Mouse (Mus musculus): ENCODE results near the gene Olfr918. TPM values are rescaled to one million over a fixed set of nuclear protein-coding genes. Genes with fewer than 3 reads are reported as not detected.

The Olfr918 gene
- not detected in 2 replicates for polyA plus RNA-seq (2014; fragmentation: Nextera tagmentation; extraction: Ambion mirVana)

GRCm38 (mm10) chr9:38674501-38674900, at the start of gene Olfr918:
Olfr918 (minus strand) TSS chr9:38674601.
- Histone ChIP-seq H3K9ac (ENCODE audit: low read length) (no peak within 1 kb of the TSS), H3K27ac (ENCODE audit: low read depth) (no peak within 1 kb of the TSS), H3K4me2 (ENCODE audit: low read length) (no peak within 1 kb of the TSS), H3K4me3 (ENCODE audit: low read depth, low read length) (no peak within 1 kb of the TSS), H3K9me3 (ENCODE audit: control insufficient read depth, low read length) (no peaks in the 10 kb centered on the region), H3K27me3 (replicated peaks; ENCODE audit: control insufficient read depth, insufficient read depth, low read length) (no peaks in the 10 kb centered on the region), H3K36me3 (ENCODE audit: control insufficient read depth, insufficient read depth, low read length) (no peaks in the 10 kb centered on the region), H3K4me1 (replicated peaks; ENCODE audit: control insufficient read depth, insufficient read depth, low read length) (no peaks in the 10 kb centered on the region)
- 81% methylated on average over 2 of the region's 2 CpGs for WGBS
- DNase-seq (ENCODE audit: low spot score) (no peak), ATAC-seq (replicated peaks; ENCODE audit: low FRiP score, low TSS enrichment, low read depth) (no peak)

DNA sequence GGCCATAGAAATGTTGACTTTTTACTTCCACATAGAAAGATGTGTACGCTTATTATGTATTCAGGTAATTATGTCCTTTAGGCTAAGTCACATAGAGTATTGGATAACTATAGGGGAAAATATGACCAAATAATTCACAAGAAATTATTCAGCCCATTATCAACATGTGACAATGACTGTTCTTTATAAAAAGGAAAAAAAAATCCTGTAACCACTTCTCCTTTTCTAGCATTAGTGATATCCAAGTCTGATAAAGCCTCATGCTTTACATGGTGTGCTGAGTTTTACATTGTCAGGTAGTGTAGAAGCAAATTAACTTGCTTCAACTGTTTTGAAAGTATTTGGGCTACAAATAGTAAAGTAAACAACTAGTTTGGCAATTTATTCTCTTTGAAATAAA, 49.6 kb upstream of the Olfr918 start:
- no peak overlapping the region for H3K4me2 ChIP-seq (ENCODE audit: low read length)
- H3K9me3 ChIP-seq (ENCODE audit: control insufficient read depth, low read length): no peaks in the 10 kb centered on the region
- ATAC-seq (replicated peaks; ENCODE audit: low FRiP score, low TSS enrichment, low read depth) (no peak), DNase-seq (ENCODE audit: low spot score) (no peak)
- H3K9ac ChIP-seq (ENCODE audit: low read length): no peak overlapping the region
- WGBS: 97% methylated on average over 1 of the region's 1 CpGs
- peaks cover 2% of the 10 kb centered on the region; the same call in 1 of the 2 replicates for H3K4me1 ChIP-seq (replicated peaks; ENCODE audit: control insufficient read depth, insufficient read depth, low read length)
- H3K36me3 ChIP-seq (ENCODE audit: control insufficient read depth, insufficient read depth, low read length): peaks cover 19% of the 10 kb centered on the region; the same call in 1 of the 2 replicates
- H3K4me3 ChIP-seq (ENCODE audit: low read depth, low read length): no peak overlapping the region
- H3K27me3 ChIP-seq (replicated peaks; ENCODE audit: control insufficient read depth, insufficient read depth, low read length): no peaks in the 10 kb centered on the region
- no peak overlapping the region for H3K27ac ChIP-seq (ENCODE audit: low read depth)

DNA sequence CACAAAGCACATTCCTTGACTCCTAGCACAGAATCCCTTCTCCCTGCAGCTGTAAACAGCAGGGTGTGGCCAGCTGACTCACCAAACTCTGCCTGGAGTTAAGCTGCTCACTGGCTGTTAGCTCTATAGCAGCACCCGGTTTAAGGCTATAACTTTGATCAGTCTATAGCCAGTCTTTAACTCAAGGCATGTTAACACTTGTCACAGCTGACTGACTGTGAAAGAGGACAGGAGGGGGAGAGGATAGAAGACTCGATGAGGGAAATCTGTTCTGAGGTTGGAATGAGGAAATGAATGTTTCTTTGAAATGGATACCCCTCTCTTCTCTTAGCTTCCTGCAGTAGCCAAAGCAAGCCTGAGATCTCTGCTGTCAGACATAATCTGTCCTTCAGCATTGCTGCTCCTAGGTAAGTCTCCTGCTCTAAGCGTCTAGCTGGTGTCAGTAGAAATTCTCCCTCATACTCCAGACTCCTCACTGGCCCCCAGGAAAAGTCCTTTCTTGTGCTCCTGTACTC, 44.6 kb upstream of the Olfr918 start:
- Histone ChIP-seq H3K27ac (ENCODE audit: low read depth) (no peak overlapping the region), H3K36me3 (ENCODE audit: control insufficient read depth, insufficient read depth, low read length) (peaks cover 8% of the 10 kb centered on the region; the same call in 1 of the 2 replicates), H3K27me3 (replicated peaks; ENCODE audit: control insufficient read depth, insufficient read depth, low read length) (no peaks in the 10 kb centered on the region), H3K4me2 (ENCODE audit: low read length) (peak overlapping the region; percentile 57), H3K4me1 (replicated peaks; ENCODE audit: control insufficient read depth, insufficient read depth, low read length) (peaks cover 4% of the 10 kb centered on the region; the same call in 1 of the 2 replicates), H3K9ac (ENCODE audit: low read length) (peak overlapping the region; percentile 54), H3K9me3 (ENCODE audit: control insufficient read depth, low read length) (no peaks in the 10 kb centered on the region), H3K4me3 (ENCODE audit: low read depth, low read length) (peak overlapping the region; percentile 62)
- ATAC-seq (replicated peaks; ENCODE audit: low FRiP score, low TSS enrichment, low read depth): peak; percentile 76; the same call in 1 of the 2 replicates
- DNase-seq (ENCODE audit: low spot score): peak; percentile 65
- 0% methylated on average over 3 of the region's 3 CpGs for WGBS

- Histone ChIP-seq H3K36me3 (ENCODE audit: control insufficient read depth, insufficient read depth, low read length) (peaks cover 2% of the 10 kb centered on the region; the same call in 1 of the 2 replicates), H3K27me3 (replicated peaks; ENCODE audit: control insufficient read depth, insufficient read depth, low read length) (no peaks in the 10 kb centered on the region), H3K4me1 (replicated peaks; ENCODE audit: control insufficient read depth, insufficient read depth, low read length) (peaks cover 4% of the 10 kb centered on the region; the same call in 1 of the 2 replicates), H3K9ac (ENCODE audit: low read length) (peak within 1 kb of the TSS; percentile 54), H3K27ac (ENCODE audit: low read depth) (peak within 1 kb of the TSS; percentile 66; the same call in 1 of the 2 replicates), H3K9me3 (ENCODE audit: control insufficient read depth, low read length) (no peaks in the 10 kb centered on the region), H3K4me3 (ENCODE audit: low read depth, low read length) (peak within 1 kb of the TSS; percentile 62), H3K4me2 (ENCODE audit: low read length) (peak within 1 kb of the TSS; percentile 57)
- 0% methylated on average over 4 of the region's 4 CpGs for WGBS
- ATAC-seq (replicated peaks; ENCODE audit: low FRiP score, low TSS enrichment, low read depth) (peak; percentile 78), DNase-seq (ENCODE audit: low spot score) (no peak)
Observed at GRCm38 (mm10) chr9:38718102-38718501, 43.7 kb upstream of the Olfr918 start, which contains the start of gene Vwa5a. Vwa5a (plus strand) TSS chr9:38718268.

DNA sequence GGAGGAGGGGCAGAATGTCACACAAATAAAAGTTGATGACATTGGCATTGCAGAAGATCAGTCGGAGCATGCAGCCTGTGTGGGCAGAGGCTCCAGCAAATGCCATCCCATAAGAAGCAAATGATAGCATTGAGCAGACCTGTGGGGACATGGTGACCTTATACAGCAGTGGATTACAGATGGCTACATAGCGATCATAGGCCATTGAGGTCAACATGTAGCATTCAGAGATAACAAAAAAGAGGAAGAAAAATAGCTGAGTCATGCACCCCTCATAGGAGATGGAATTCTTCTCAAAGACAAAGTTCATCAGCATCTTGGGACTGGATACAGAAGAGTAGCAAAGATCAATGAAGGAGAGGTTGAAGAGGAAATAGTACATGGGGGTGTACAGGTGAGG, 1.5 kb downstream of the Olfr918 start:
- H3K27ac ChIP-seq (ENCODE audit: low read depth): no peak overlapping the region
- no peak overlapping the region for H3K9ac ChIP-seq (ENCODE audit: low read length)
- no peaks in the 10 kb centered on the region for H3K9me3 ChIP-seq (ENCODE audit: control insufficient read depth, low read length)
- H3K36me3 ChIP-seq (ENCODE audit: control insufficient read depth, insufficient read depth, low read length): no peaks in the 10 kb centered on the region
- no peak overlapping the region for H3K4me2 ChIP-seq (ENCODE audit: low read length)
- H3K4me3 ChIP-seq (ENCODE audit: low read depth, low read length): no peak overlapping the region
- no peaks in the 10 kb centered on the region for H3K27me3 ChIP-seq (replicated peaks; ENCODE audit: control insufficient read depth, insufficient read depth, low read length)
- no peaks in the 10 kb centered on the region for H3K4me1 ChIP-seq (replicated peaks; ENCODE audit: control insufficient read depth, insufficient read depth, low read length)
- ATAC-seq (replicated peaks; ENCODE audit: low FRiP score, low TSS enrichment, low read depth) (no peak), DNase-seq (ENCODE audit: low spot score) (no peak)
- WGBS: 91% methylated on average over 2 of the region's 2 CpGs

DNA sequence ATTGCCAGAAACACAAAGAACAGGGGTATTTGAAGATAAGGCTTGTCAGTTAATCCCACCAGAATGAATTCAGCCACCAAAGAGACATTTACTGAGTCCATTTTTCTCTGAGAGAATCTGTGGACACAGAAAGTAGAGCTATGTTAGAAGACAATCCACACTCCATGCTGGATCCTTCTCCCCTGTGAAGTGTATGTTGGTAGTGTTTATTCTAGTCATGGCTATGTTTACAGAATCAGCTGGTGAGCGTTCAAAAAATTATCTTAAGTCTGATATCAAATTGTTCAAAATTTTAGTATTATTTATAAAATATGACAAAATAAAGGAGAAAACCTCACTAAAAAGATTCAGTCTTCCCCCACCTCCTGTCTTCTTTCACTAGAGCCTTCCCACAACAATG, 8.7 kb downstream of the Olfr918 start, which contains the start of gene Olfr917:
Gene Olfr917, minus strand, starts transcription at position 101 of the 400 bp plus-strand sequence.
- no peak within 1 kb of the TSS for H3K9ac ChIP-seq (ENCODE audit: low read length)
- H3K27ac ChIP-seq (ENCODE audit: low read depth): no peak within 1 kb of the TSS
- no peak within 1 kb of the TSS for H3K4me2 ChIP-seq (ENCODE audit: low read length)
- no peaks in the 10 kb centered on the region for H3K27me3 ChIP-seq (replicated peaks; ENCODE audit: control insufficient read depth, insufficient read depth, low read length)
- H3K9me3 ChIP-seq (ENCODE audit: control insufficient read depth, low read length): no peaks in the 10 kb centered on the region
- H3K4me3 ChIP-seq (ENCODE audit: low read depth, low read length): no peak within 1 kb of the TSS
- H3K4me1 ChIP-seq (replicated peaks; ENCODE audit: control insufficient read depth, insufficient read depth, low read length): no peaks in the 10 kb centered on the region
- DNase-seq (ENCODE audit: low spot score): no peak
- WGBS: 66% methylated on average over 1 of the region's 1 CpGs
- ATAC-seq (replicated peaks; ENCODE audit: low FRiP score, low TSS enrichment, low read depth): no peak
- no peaks in the 10 kb centered on the region for H3K36me3 ChIP-seq (ENCODE audit: control insufficient read depth, insufficient read depth, low read length)

DNA sequence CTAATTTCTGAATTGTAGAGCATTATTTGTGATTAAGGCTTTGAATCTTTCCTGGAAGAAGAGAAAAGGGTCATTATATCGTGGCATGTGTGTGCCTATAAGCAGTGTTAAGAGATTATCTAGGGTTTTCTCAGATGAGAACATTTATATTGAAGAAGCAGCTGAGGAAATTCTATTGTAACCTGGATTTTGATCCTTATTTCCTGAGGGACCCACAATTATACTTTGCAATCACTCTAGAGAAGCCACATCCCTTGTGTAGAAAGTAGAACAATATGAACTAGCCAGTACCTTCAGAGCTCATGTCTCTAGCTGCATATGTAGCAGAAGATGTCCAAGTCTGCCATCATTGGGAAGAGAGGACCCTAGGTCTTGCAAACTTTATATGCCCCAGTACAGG, 14.6 kb downstream of the Olfr918 start, which contains the start of gene Olfr916:
Gene Olfr916, minus strand, starts transcription at position 101 of the 400 bp plus-strand sequence.
- H3K4me3 ChIP-seq (ENCODE audit: low read depth, low read length): no peak within 1 kb of the TSS
- no peaks in the 10 kb centered on the region for H3K27me3 ChIP-seq (replicated peaks; ENCODE audit: control insufficient read depth, insufficient read depth, low read length)
- 67% methylated on average over 1 of the region's 1 CpGs for WGBS
- ATAC-seq (replicated peaks; ENCODE audit: low FRiP score, low TSS enrichment, low read depth) (no peak), DNase-seq (ENCODE audit: low spot score) (no peak)
- no peak within 1 kb of the TSS for H3K4me2 ChIP-seq (ENCODE audit: low read length)
- H3K9ac ChIP-seq (ENCODE audit: low read length): no peak within 1 kb of the TSS
- no peaks in the 10 kb centered on the region for H3K9me3 ChIP-seq (ENCODE audit: control insufficient read depth, low read length)
- no peaks in the 10 kb centered on the region for H3K36me3 ChIP-seq (ENCODE audit: control insufficient read depth, insufficient read depth, low read length)
- H3K4me1 ChIP-seq (replicated peaks; ENCODE audit: control insufficient read depth, insufficient read depth, low read length): no peaks in the 10 kb centered on the region
- no peak within 1 kb of the TSS for H3K27ac ChIP-seq (ENCODE audit: low read depth)

- H3K4me3 ChIP-seq (ENCODE audit: low read depth, low read length): no peak overlapping the region
- no peaks in the 10 kb centered on the region for H3K36me3 ChIP-seq (ENCODE audit: control insufficient read depth, insufficient read depth, low read length)
- DNase-seq (ENCODE audit: low spot score): no peak
- no peaks in the 10 kb centered on the region for H3K27me3 ChIP-seq (replicated peaks; ENCODE audit: control insufficient read depth, insufficient read depth, low read length)
- ATAC-seq (replicated peaks; ENCODE audit: low FRiP score, low TSS enrichment, low read depth): no peak
- no peak overlapping the region for H3K4me2 ChIP-seq (ENCODE audit: low read length)
- no peaks in the 10 kb centered on the region for H3K9me3 ChIP-seq (ENCODE audit: control insufficient read depth, low read length)
- H3K9ac ChIP-seq (ENCODE audit: low read length): no peak overlapping the region
- no peaks in the 10 kb centered on the region for H3K4me1 ChIP-seq (replicated peaks; ENCODE audit: control insufficient read depth, insufficient read depth, low read length)
- WGBS: 86% methylated on average over 4 of the region's 4 CpGs
- H3K27ac ChIP-seq (ENCODE audit: low read depth): no peak overlapping the region
Observed at GRCm38 (mm10) chr9:38632406-38632805, 42.0 kb downstream of the Olfr918 start.
